Mouse (Mus musculus) urinary bladder, adult 2 months (tissue): Measurements from ENCODE around the gene Wdr74. TPM values are rescaled to one million over a fixed set of nuclear protein-coding genes. Genes with fewer than 3 reads are reported as not detected.
"Not testable (repeated sequence)": the region's sequence is repeated elsewhere in the genome, so short reads cannot be mapped to it uniquely, and the experiment has no call there.

ENCODE experiments used
- DNase-seq: peaks from one replicate; pipeline ENCODE4 v3.0.0; 2022; ENCODE audit warnings: low spot score
- polyA plus RNA-seq: library from polyadenylated mRNA; depleted of rRNA; stranded (reverse); fragments of >200 nt; gene quantifications from 2 replicates; pipeline ENCODE4 v1.2.3, GENCODE M21; 2012

The Wdr74 gene
- polyA plus RNA-seq, 1 experiment, result 45.9 TPM

- no peak for DNase-seq
These were observed 19.5 kb upstream of the Wdr74 start for GRCm38 (mm10) chr19:8715868-8716766.

GRCm38 (mm10) chr19:8716767-8717475 is 18.7 kb upstream of the Wdr74 start:
- DNase-seq, result no peak

GRCm38 (mm10) chr19:8718357-8718756 is 17.3 kb upstream of the Wdr74 start:
- DNase-seq, result no peak

- not testable (repeated sequence) for DNase-seq
These were observed 16.6 kb upstream of the Wdr74 start for GRCm38 (mm10) chr19:8719037-8719436.

GRCm38 (mm10) chr19:8721378-8721777 is 14.2 kb upstream of the Wdr74 start:
- DNase-seq, result no peak

GRCm38 (mm10) chr19:8722021-8722420 is 13.6 kb upstream of the Wdr74 start:
- DNase-seq, result no peak

GRCm38 (mm10) chr19:8722559-8722906 is 13.1 kb upstream of the Wdr74 start:
- no peak for DNase-seq

GRCm38 (mm10) chr19:8722907-8723573 is 12.6 kb upstream of the Wdr74 start, which contains the start of gene Slc3a2:
TSS of gene Slc3a2 (minus strand) at chr19:8723369.
- peak; percentile 80 for DNase-seq

- DNase-seq, result no peak
These were observed 11.9 kb upstream of the Wdr74 start for GRCm38 (mm10) chr19:8723574-8724346.

- DNase-seq, result no peak
These were observed 11.2 kb upstream of the Wdr74 start for GRCm38 (mm10) chr19:8724392-8724791.

- DNase-seq, result no peak
These were observed 10.5 kb upstream of the Wdr74 start for GRCm38 (mm10) chr19:8725081-8725613.

GRCm38 (mm10) chr19:8726609-8727390 is 8.8 kb upstream of the Wdr74 start:
- DNase-seq, result no peak

- DNase-seq, result no peak
These were observed 8.0 kb upstream of the Wdr74 start for GRCm38 (mm10) chr19:8727495-8728114.

- DNase-seq, result not testable (repeated sequence)
These were observed 7.1 kb upstream of the Wdr74 start for GRCm38 (mm10) chr19:8728335-8729099.

GRCm38 (mm10) chr19:8734334-8734733 is 1.3 kb upstream of the Wdr74 start:
- DNase-seq, result no peak

- DNase-seq, result no peak
These were observed 487 bp downstream of the Wdr74 start for GRCm38 (mm10) chr19:8736160-8736467.

- no peak for DNase-seq
These were observed 3.3 kb downstream of the Wdr74 start for GRCm38 (mm10) chr19:8738911-8739310.

- DNase-seq, result no peak
These were observed 4.0 kb downstream of the Wdr74 start for GRCm38 (mm10) chr19:8739646-8740045.

GRCm38 (mm10) chr19:8740603-8741002 is 5.0 kb downstream of the Wdr74 start, which contains the start of gene 1700092M07Rik:
TSS of gene 1700092M07Rik (plus strand) at chr19:8740718.
- no peak for DNase-seq
